Mouse (Mus musculus) heart, postnatal 0 days (tissue): Measurements from ENCODE around the gene Rab25. TPM values are rescaled to one million over a fixed set of nuclear protein-coding genes. Genes with fewer than 3 reads are reported as not detected.
A peak's percentile ranks its signal among the peaks of the same experiment; 100 is the strongest.

Experiments used
- ATAC-seq: fragments of 200-750 bp; cut with Nextera tagmentation; 2 replicates; pipeline ENCODE4 v1.8.0; 2017; ENCODE audit warnings: low read depth, moderate number of reproducible peaks, moderate library complexity; ENCODE audit not compliant: insufficient read depth
- DNase-seq: peaks from one replicate; pipeline ENCODE4 v3.0.0-alpha.2; 2016; ENCODE audit warnings: low spot score
- H3K27ac ChIP-seq: fragments of 300-500 bp; sonication (generic); 2 replicates; pipeline ENCODE4 v1.5.1; 2014; ENCODE audit warnings: low read depth, mild to moderate bottlenecking
- H3K27me3 ChIP-seq: fragments of 300-500 bp; sonication (generic); 2 replicates; pipeline ENCODE4 v1.6.1; 2014; ENCODE audit warnings: low read length, mixed read lengths; ENCODE audit not compliant: control insufficient read depth, insufficient read depth
- H3K36me3 ChIP-seq: fragments of 300-500 bp; sonication (generic); replicated peaks from 2 replicates; pipeline ENCODE4 v1.6.1; 2014; ENCODE audit warnings: low read length, mixed read lengths; ENCODE audit not compliant: control insufficient read depth, insufficient read depth
- H3K4me1 ChIP-seq: fragments of 300-500 bp; sonication (generic); 2 replicates; pipeline ENCODE4 v1.6.1; 2014; ENCODE audit warnings: antibody characterized with exemption; ENCODE audit not compliant: control insufficient read depth, insufficient read depth
- H3K4me2 ChIP-seq: fragments of 300-500 bp; sonication (generic); 2 replicates; pipeline ENCODE4 v1.6.1; 2014; ENCODE audit warnings: low read depth, mild to moderate bottlenecking, low read length, moderate library complexity
- H3K4me3 ChIP-seq: fragments of 300-500 bp; sonication (generic); 2 replicates; pipeline ENCODE4 v1.5.1; 2014; ENCODE audit warnings: low read depth, low read length
- H3K9ac ChIP-seq: fragments of 300-500 bp; sonication (generic); replicated peaks from 2 replicates; pipeline ENCODE4 v1.6.1; 2014; ENCODE audit warnings: low read depth, low read length, mixed read lengths
- H3K9me3 ChIP-seq: fragments of 300-500 bp; sonication (generic); replicated peaks from 2 replicates; pipeline ENCODE4 v1.6.1; 2016; ENCODE audit warnings: low read length; ENCODE audit not compliant: control insufficient read depth
- CTCF ChIP-seq: IDR thresholded peaks from 2 replicates; pipeline ENCODE4 v1.5.1; 2016; ENCODE audit warnings: antibody characterized with exemption, control low read depth, low read depth
- EP300 ChIP-seq: IDR thresholded peaks from 2 replicates; pipeline ENCODE4 v1.6.1; 2016; ENCODE audit warnings: antibody characterized with exemption, low read depth
- WGBS: fragments of 180-500 bp; shearing (Covaris S2); extraction: QIAGEN DNeasy Blood & Tissue Kit; methylation state at CpG from one replicate; pipeline ENCODE4 v1.1.7; 2014; 5-methylcytosine and 5-hydroxymethylcytosine counted together
- polyA plus RNA-seq: library from polyadenylated mRNA; unstranded; fragments of >200 nt; fragmentation: Nextera tagmentation; extraction: Ambion mirVana; gene quantifications from 2 replicates; pipeline ENCODE4 v1.2.1, GENCODE M21; 2015
- total RNA-seq: library from RNA; depleted of rRNA; stranded (reverse); fragments of >200 nt; gene quantifications from 2 replicates; pipeline ENCODE4 v1.2.3, GENCODE M21; 2014; ENCODE audit warnings: low replicate concordance

Rab25 gene
- total and polyA plus RNA-seq, 2 experiments from 2014 or later: 2.5 TPM; not detected in 1

DNA sequence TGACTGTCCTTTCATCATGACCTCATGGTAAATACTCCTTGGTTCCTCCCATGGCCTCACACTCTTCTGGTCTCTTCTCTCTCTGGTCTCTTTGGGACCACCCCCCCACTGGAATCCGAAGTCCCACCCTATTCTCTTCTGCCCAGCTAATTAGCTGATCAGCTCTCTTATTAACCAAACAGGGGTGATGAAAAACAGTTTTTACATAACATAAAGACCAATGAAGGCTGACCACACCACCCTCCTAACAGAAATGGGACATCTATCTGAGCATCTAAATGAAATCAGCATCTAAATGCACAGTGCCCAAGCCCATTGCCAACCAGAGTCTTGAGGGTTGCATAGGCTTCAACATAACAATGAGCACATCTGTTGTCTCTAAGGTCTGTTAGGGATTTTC lies 23.8 kb upstream of the Rab25 start:
- DNase-seq: no peak
- Histone ChIP-seq H3K36me3 (peaks cover 27% of the 10 kb centered on the region), H3K9ac (no peak overlapping the region), H3K27ac (no peak overlapping the region), H3K4me3 (no peak overlapping the region), H3K4me2 (no peak overlapping the region), H3K9me3 (no peaks in the 10 kb centered on the region), H3K4me1 (no peaks in the 10 kb centered on the region), H3K27me3 (no peaks in the 10 kb centered on the region)
- ATAC-seq: no peak
- WGBS: 71% methylated on average over 1 of the region's 1 CpGs
- TF ChIP-seq EP300: no peak
- no peak for TF ChIP-seq CTCF

DNA sequence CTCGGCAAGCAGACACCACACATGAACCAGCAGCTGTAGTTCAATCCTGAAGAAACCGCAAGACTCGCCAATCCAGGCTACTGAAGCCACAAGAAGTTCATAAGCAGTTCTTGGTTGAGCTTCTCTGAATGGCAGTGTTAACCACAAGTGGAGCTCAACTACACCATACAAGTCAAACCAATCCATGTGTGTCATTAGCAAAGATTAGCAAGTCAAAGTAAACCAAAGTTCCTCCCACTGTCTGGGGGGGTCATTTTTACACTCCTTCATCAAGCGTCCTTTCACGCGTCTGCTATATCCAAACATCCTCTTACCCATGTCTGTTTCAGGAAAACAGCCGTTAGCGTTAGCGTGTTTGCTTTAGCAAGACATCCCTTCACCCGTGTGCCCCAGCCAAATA lies 22.2 kb upstream of the Rab25 start:
- no peak overlapping the region for H3K4me2 ChIP-seq
- no peaks in the 10 kb centered on the region for H3K27me3 ChIP-seq
- no peaks in the 10 kb centered on the region for H3K9me3 ChIP-seq
- no peak overlapping the region for H3K27ac ChIP-seq
- WGBS: 93% methylated on average over 10 of the region's 10 CpGs
- no peak for ATAC-seq
- no peak for TF ChIP-seq CTCF
- no peak for TF ChIP-seq EP300
- H3K36me3 ChIP-seq: peaks cover 42% of the 10 kb centered on the region
- DNase-seq: no peak
- no peak overlapping the region for H3K4me3 ChIP-seq
- no peak overlapping the region for H3K9ac ChIP-seq
- peaks cover 9% of the 10 kb centered on the region; the same call in 1 of the 2 replicates for H3K4me1 ChIP-seq

DNA sequence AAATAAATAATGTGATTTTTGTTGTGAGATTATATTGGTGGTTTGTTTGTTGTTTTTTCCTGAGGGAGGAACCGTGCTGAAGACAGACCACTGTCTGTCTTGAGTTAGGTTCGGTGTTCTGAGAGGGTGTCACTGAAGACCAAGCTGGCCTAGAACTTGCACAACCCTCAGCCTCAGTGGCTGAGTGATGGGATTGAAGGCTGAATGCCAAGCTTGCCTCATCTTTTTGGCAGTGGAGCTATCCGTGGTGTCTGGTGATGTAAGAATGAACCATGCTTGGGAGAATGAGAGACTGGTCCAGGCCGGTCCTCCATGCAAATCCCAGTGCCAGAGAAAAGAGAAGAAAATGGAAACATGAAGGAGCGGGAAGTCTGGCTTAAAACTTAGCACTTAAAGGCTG lies 21.6 kb upstream of the Rab25 start:
- Histone ChIP-seq H3K9ac (no peak overlapping the region), H3K27me3 (no peaks in the 10 kb centered on the region), H3K9me3 (no peaks in the 10 kb centered on the region), H3K4me2 (no peak overlapping the region), H3K27ac (no peak overlapping the region), H3K4me3 (no peak overlapping the region), H3K36me3 (peaks cover 49% of the 10 kb centered on the region), H3K4me1 (peaks cover 9% of the 10 kb centered on the region; the same call in 1 of the 2 replicates)
- ATAC-seq (no peak), DNase-seq (no peak)
- 88% methylated on average over 5 of the region's 5 CpGs for WGBS
- no peak for TF ChIP-seq CTCF
- no peak for TF ChIP-seq EP300

DNA sequence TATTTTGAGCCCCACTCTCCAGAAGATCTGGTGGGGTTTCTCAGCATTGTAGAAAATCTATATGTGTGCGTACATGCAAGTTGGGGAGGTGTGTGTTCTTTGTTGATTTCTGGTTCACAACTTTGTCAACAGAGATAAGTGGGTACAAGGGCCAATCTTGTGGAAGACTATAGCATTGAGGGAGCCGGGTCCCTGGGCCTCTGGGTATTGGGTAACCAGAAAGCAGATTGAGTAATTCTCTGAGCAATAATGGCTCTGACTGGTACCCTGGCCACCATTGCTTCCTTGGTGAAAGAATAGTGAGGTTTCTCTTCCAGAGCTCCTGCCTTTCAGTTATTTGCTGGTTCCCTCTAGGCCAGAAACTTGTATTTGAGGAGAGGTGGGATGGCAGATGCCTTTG lies 21.0 kb upstream of the Rab25 start:
- Histone ChIP-seq H3K4me3 (no peak overlapping the region), H3K9me3 (no peaks in the 10 kb centered on the region), H3K36me3 (peaks cover 55% of the 10 kb centered on the region), H3K9ac (no peak overlapping the region), H3K27ac (no peak overlapping the region), H3K4me1 (peaks cover 9% of the 10 kb centered on the region; the same call in 1 of the 2 replicates), H3K27me3 (no peaks in the 10 kb centered on the region), H3K4me2 (no peak overlapping the region)
- ATAC-seq (no peak), DNase-seq (no peak)
- TF ChIP-seq CTCF (no peak), EP300 (no peak)
- 93% methylated on average over 2 of the region's 2 CpGs for WGBS

DNA sequence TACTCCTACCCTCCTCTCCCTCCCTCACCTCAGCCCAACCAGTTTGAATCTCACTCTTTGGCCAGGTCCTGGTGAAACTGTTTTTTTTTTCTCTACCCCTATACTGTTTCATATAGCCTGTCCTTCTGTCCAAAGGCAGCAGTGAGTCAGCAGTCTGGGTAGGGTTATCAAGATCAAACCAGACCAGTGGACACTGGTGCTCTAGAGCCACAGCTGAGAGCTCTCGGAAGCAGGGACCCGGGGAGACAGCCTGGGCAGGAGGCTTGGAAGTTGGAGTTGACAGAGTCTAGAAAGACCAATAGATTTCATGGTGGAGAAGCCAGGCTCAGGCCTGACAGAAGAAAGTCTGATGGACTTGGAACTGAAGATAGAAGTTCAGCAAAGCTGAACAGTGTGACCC lies 20.5 kb upstream of the Rab25 start:
- H3K27me3 ChIP-seq: no peaks in the 10 kb centered on the region
- TF ChIP-seq CTCF: no peak
- no peak for TF ChIP-seq EP300
- no peaks in the 10 kb centered on the region for H3K9me3 ChIP-seq
- peaks cover 9% of the 10 kb centered on the region; the same call in 1 of the 2 replicates for H3K4me1 ChIP-seq
- ATAC-seq (no peak), DNase-seq (no peak)
- H3K27ac ChIP-seq: no peak overlapping the region
- H3K36me3 ChIP-seq: peaks cover 59% of the 10 kb centered on the region
- no peak overlapping the region for H3K9ac ChIP-seq
- no peak overlapping the region for H3K4me2 ChIP-seq
- H3K4me3 ChIP-seq: no peak overlapping the region
- WGBS: 91% methylated on average over 2 of the region's 2 CpGs

DNA sequence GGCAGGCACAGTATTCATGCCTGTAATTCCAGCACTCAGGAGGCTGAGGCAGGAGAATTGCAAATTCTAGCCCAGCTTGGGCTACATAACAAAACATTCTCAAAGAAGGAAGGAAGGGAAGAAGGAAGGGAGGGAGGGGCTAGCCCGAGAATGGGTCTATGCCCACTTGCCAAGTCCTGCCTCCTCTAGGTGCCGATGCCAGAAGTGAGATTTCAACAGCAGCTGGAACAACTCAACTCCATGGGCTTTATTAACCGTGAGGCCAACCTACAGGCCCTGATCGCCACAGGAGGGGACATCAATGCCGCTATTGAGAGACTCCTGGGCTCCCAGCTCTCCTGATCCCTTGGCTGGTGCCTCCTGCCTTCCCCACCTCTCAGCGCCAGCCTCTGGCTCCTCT lies 19.8 kb upstream of the Rab25 start:
- no peaks in the 10 kb centered on the region for H3K9me3 ChIP-seq
- no peak overlapping the region for H3K27ac ChIP-seq
- no peaks in the 10 kb centered on the region for H3K27me3 ChIP-seq
- ATAC-seq (0 out of 2 replicates have a peak, but pooled peaks have one; percentile 10), DNase-seq (no peak)
- H3K4me2 ChIP-seq: no peak overlapping the region
- H3K36me3 ChIP-seq: peaks cover 67% of the 10 kb centered on the region
- H3K4me3 ChIP-seq: no peak overlapping the region
- no peak overlapping the region for H3K9ac ChIP-seq
- TF ChIP-seq CTCF (no peak), EP300 (no peak)
- WGBS: 75% methylated on average over 6 of the region's 6 CpGs
- peaks cover 9% of the 10 kb centered on the region; the same call in 1 of the 2 replicates for H3K4me1 ChIP-seq
